Mouse (Mus musculus) embryonic fibroblast, embryonic 13.5 days (primary cell): ENCODE measurements at regions not wholly inside any gene's neighbourhood (a gene's known extent, or its start where the extent isn't known, plus 50 kb on each side); places are given as distances from the start of the nearest gene placed in this dataset.

Source experiments
- CTCF ChIP-seq: IDR thresholded peaks from 2 replicates; pipeline ENCODE4 v1.5.1; 2011; ENCODE audit warnings: mild to moderate bottlenecking, control low read depth, low read length, moderate library complexity, borderline replicate concordance; ENCODE audit not compliant: insufficient read depth
- POLR2A ChIP-seq: IDR thresholded peaks from 2 replicates; pipeline ENCODE4 v1.6.1; 2011; ENCODE audit warnings: low read depth, mild to moderate bottlenecking, control low read depth, low read length, moderate library complexity

- TF ChIP-seq CTCF (no peak), POLR2A (no peak)
These were observed 100.0 kb upstream of the Sox2 start for GRCm38 (mm10) chr3:34550189-34550588.
